Mouse (Mus musculus) ES-Bruce4 (cell line): ENCODE measurements around the gene Kcnj6. TPM values are rescaled to one million over a fixed set of nuclear protein-coding genes. Genes with fewer than 3 reads are reported as not detected.

ENCODE experiments used
- H3K27ac ChIP-seq: 2 replicates; pipeline ENCODE4 v1.5.1; 2012; ENCODE audit warnings: low read length, inconsistent platforms; ENCODE audit not compliant: insufficient read depth
- H3K27me3 ChIP-seq: 2 replicates; pipeline ENCODE4 v1.6.1; 2012; ENCODE audit warnings: mild to moderate bottlenecking, low read length, inconsistent platforms; ENCODE audit not compliant: control insufficient read depth, poor library complexity, insufficient read depth, severe bottlenecking
- H3K36me3 ChIP-seq: 2 replicates; pipeline ENCODE4 v1.6.1; 2012; ENCODE audit warnings: inconsistent platforms, mild to moderate bottlenecking, low read length, moderate library complexity; ENCODE audit not compliant: control insufficient read depth, poor library complexity, insufficient read depth, severe bottlenecking
- H3K4me1 ChIP-seq: one replicate; pipeline ENCODE4 v1.8.1; 2011; ENCODE audit warnings: low read length; ENCODE audit not compliant: control insufficient read depth, insufficient read depth
- H3K4me3 ChIP-seq: 2 replicates; pipeline ENCODE4 v1.5.1; 2011; ENCODE audit warnings: low read depth, mild to moderate bottlenecking, low read length
- H3K9ac ChIP-seq: 2 replicates; pipeline ENCODE4 v1.6.1; 2012; ENCODE audit warnings: low read depth, mild to moderate bottlenecking, inconsistent platforms; ENCODE audit not compliant: poor library complexity, severe bottlenecking
- H3K9me3 ChIP-seq: replicated peaks from 2 replicates; pipeline ENCODE4 v1.6.1; 2012; ENCODE audit warnings: mild to moderate bottlenecking, low read length, inconsistent platforms; ENCODE audit not compliant: control insufficient read depth, poor library complexity, insufficient read depth, severe bottlenecking
- CTCF ChIP-seq: IDR thresholded peaks from one replicate; pipeline ENCODE4 v1.8.1; 2011; ENCODE audit warnings: low read depth, low read length
- EP300 ChIP-seq: IDR thresholded peaks from 2 replicates; pipeline ENCODE4 v1.6.1; 2011; ENCODE audit warnings: low read depth, low read length; ENCODE audit not compliant: insufficient read depth
- POLR2A ChIP-seq: IDR thresholded peaks from one replicate; pipeline ENCODE4 v1.8.1; 2011; ENCODE audit warnings: low read length; ENCODE audit not compliant: insufficient read depth
- polyA plus RNA-seq: library from polyadenylated mRNA; stranded (reverse); fragments of >200 nt; gene quantifications from 2 replicates; pipeline ENCODE4 v1.2.4, GENCODE M21; 2011; ENCODE audit warnings: low read depth; ENCODE audit not compliant: missing spikeins, insufficient read depth, insufficient read length

The Kcnj6 gene
- polyA plus RNA-seq, 1 experiment: not detected

DNA sequence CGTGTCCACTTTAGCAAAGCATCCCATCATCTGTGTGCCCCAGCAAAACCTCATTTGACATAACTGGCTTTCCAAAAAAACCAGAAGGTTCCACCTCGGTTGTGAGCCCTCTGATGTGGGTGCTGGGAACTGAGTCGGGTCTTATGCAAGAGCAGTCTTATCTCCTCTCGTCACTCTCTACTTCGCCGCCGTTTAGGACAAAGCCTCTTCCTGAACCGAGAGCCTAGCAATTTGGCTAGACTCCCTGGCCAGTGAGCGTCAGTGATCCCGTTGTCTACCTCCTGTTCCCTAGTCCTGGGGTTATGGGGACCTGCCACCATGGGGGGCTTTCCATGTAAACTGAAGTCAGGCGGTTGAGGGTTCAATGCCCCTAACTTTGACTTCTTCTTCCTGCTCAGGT, 280.4 kb downstream of the Kcnj6 start:
- Histone ChIP-seq H3K4me1 (peaks cover 2% of the 10 kb centered on the region), H3K9me3 (peaks cover 3% of the 10 kb centered on the region; the same call in 1 of the 2 replicates), H3K9ac (no peak overlapping the region), H3K4me3 (no peak overlapping the region), H3K27ac (no peak overlapping the region), H3K36me3 (no peaks in the 10 kb centered on the region), H3K27me3 (no peaks in the 10 kb centered on the region)
- no peak for TF ChIP-seq CTCF
- TF ChIP-seq EP300: no peak
- TF ChIP-seq POLR2A: no peak

DNA sequence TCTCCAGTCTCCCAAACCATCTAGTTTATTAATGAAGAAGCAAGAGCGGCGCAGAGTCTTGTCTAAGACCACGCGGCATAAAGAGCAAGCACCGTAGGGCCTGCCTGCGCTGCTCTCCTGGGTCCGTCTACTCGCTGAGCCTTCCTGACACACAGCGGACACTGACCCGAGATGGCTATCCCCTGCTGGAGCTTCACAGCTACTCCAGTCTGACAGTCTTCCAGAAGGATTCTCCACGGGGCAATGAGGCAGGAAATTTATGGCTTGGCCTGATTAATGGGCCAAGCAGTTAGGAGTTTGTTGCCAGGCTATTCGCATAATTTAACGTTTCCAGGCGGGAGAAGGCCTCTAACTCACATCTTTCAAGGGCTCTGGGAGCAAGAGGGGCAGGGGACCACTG, 283.0 kb downstream of the Kcnj6 start:
- Histone ChIP-seq H3K36me3 (no peaks in the 10 kb centered on the region), H3K9ac (peak overlapping the region; percentile 48; the same call in 1 of the 2 replicates), H3K4me3 (peak overlapping the region; percentile 18), H3K27me3 (no peaks in the 10 kb centered on the region), H3K27ac (no peak overlapping the region), H3K4me1 (peaks cover 2% of the 10 kb centered on the region), H3K9me3 (peaks cover 3% of the 10 kb centered on the region; the same call in 1 of the 2 replicates)
- TF ChIP-seq EP300: no peak
- no peak for TF ChIP-seq POLR2A
- no peak for TF ChIP-seq CTCF

DNA sequence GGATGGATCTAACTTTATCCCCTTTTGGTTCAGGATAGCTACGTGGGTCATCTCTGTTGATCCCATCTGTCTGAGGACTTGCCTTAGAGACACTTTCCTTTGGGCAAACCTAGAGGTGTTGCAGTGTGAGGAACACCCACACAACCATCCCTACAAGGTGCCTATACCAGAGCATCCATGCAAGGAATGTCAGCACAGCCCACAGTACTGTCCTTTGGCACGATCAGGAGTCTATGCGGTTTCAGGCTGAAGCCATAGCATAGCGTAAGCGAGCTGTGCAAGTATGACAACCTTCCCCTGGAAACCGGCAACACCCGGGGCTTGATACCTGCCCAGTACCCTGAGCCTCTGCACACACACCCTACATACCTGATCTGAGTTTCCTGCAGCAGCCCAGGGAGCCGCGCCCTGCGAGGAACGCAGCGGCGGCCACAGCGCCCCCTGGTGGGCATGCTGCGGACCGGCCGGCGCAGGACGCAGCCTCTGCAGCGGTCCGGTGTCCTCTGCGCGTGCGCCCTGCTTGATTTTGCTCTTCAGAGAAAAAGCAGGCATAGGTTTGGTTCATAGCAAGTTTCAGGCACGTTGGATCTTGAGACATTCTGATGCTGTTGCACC, 283.9 kb downstream of the Kcnj6 start:
- Histone ChIP-seq H3K27ac (no peak overlapping the region), H3K27me3 (no peaks in the 10 kb centered on the region), H3K4me1 (peaks cover 2% of the 10 kb centered on the region), H3K36me3 (no peaks in the 10 kb centered on the region), H3K4me3 (peak overlapping the region; percentile 37), H3K9ac (0 out of 2 replicates have a peak overlapping the region, but pooled peaks have one; percentile 48), H3K9me3 (peaks cover 3% of the 10 kb centered on the region; the same call in 1 of the 2 replicates)
- TF ChIP-seq CTCF (peak; percentile 95), EP300 (no peak)

DNA sequence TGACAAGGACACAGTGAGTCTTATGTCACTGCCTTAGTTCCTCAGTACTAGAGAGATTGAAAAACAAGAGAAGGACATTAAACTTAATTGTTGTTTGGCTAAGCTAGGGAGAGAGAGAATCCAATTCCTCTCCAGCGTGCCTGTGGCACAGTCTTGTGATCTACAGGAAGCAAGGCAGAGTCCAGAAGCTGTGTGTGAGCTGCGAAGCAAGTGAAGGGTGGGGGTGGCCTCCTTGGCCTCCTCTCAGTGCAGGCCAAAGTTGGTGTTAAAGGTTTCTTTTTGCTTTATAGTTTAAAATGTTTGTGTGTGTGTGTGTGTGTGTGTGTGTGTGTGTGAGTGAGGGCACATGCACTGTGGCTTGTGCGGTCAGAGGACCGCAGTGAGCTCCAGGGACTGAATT, 295.5 kb downstream of the Kcnj6 start:
- Histone ChIP-seq H3K27ac (no peak overlapping the region), H3K4me1 (peaks cover 3% of the 10 kb centered on the region), H3K4me3 (no peak overlapping the region), H3K9me3 (no peaks in the 10 kb centered on the region), H3K27me3 (no peaks in the 10 kb centered on the region), H3K9ac (no peak overlapping the region), H3K36me3 (no peaks in the 10 kb centered on the region)
- TF ChIP-seq EP300: no peak
- TF ChIP-seq CTCF: no peak
- no peak for TF ChIP-seq POLR2A

DNA sequence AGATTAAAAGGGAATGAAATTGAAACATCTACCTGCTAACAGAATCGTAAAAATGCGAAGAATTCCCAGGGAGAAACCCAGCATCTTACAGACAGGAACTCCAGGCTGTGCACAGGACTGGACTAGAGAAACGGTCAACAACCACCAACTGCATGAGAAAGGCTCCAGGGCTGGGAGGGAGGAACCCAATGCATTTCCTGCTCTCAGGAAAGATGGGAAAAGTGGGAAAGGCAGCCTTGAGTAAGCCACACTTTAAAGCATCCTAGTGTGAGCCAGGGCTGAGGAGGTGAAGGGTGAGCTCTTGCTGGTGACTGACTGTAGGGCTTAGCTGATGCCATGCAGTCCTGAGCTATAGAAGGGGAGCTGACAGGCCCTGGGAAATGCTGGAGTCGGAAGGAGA, 296.4 kb downstream of the Kcnj6 start:
- Histone ChIP-seq H3K4me3 (no peak overlapping the region), H3K27ac (no peak overlapping the region), H3K9me3 (no peaks in the 10 kb centered on the region), H3K9ac (no peak overlapping the region), H3K27me3 (no peaks in the 10 kb centered on the region), H3K36me3 (no peaks in the 10 kb centered on the region), H3K4me1 (peaks cover 3% of the 10 kb centered on the region)
- no peak for TF ChIP-seq EP300
